Mouse (Mus musculus): ENCODE measurements at regions not wholly inside any gene's neighbourhood (a gene's known extent, or its start where the extent isn't known, plus 50 kb on each side); places are given as distances from the start of the nearest gene placed in this dataset.

GRCm38 (mm10) chr10:92625781-92626180 is 96.4 kb downstream of the Nedd1 start:
- no peaks in the 10 kb centered on the region for H3K36me3 ChIP-seq (ENCODE audit: control insufficient read depth, insufficient read depth, low read length)
- 73% methylated on average over 7 of the region's 7 CpGs for WGBS
- no peaks in the 10 kb centered on the region for H3K4me1 ChIP-seq (replicated peaks; ENCODE audit: control insufficient read depth, insufficient read depth, low read length)
- H3K9ac ChIP-seq (ENCODE audit: low read depth, low read length): no peak overlapping the region
- DNase-seq (ENCODE audit: low spot score) (no peak), ATAC-seq (replicated peaks; ENCODE audit: low FRiP score) (no peak)
- no peak overlapping the region for H3K4me2 ChIP-seq
- H3K27me3 ChIP-seq (replicated peaks; ENCODE audit: control insufficient read depth, insufficient read depth, low read length): no peaks in the 10 kb centered on the region
- no peak overlapping the region for H3K4me3 ChIP-seq (ENCODE audit: low read depth, low read length)
- no peaks in the 10 kb centered on the region for H3K9me3 ChIP-seq (ENCODE audit: control insufficient read depth, low read length)
- H3K27ac ChIP-seq (ENCODE audit: low read depth, low read length): no peak overlapping the region

GRCm38 (mm10) chr10:92615684-92616379 is 106.4 kb downstream of the Nedd1 start:
- Histone ChIP-seq H3K4me2 (no peak overlapping the region), H3K9me3 (ENCODE audit: control insufficient read depth, low read length) (no peaks in the 10 kb centered on the region), H3K27ac (ENCODE audit: low read depth, low read length) (no peak overlapping the region), H3K4me1 (replicated peaks; ENCODE audit: control insufficient read depth, insufficient read depth, low read length) (no peaks in the 10 kb centered on the region), H3K27me3 (replicated peaks; ENCODE audit: control insufficient read depth, insufficient read depth, low read length) (no peaks in the 10 kb centered on the region), H3K9ac (ENCODE audit: low read depth, low read length) (no peak overlapping the region), H3K36me3 (ENCODE audit: control insufficient read depth, insufficient read depth, low read length) (no peaks in the 10 kb centered on the region), H3K4me3 (ENCODE audit: low read depth, low read length) (no peak overlapping the region)
- 83% methylated on average over 4 of the region's 5 CpGs for WGBS
- no peak for ATAC-seq (replicated peaks; ENCODE audit: low FRiP score)
- DNase-seq (ENCODE audit: low spot score): no peak

GRCm38 (mm10) chr10:92614341-92614740 is 107.9 kb downstream of the Nedd1 start:
- Histone ChIP-seq H3K27me3 (replicated peaks; ENCODE audit: control insufficient read depth, insufficient read depth, low read length) (no peaks in the 10 kb centered on the region), H3K4me2 (no peak overlapping the region), H3K9ac (ENCODE audit: low read depth, low read length) (no peak overlapping the region), H3K4me3 (ENCODE audit: low read depth, low read length) (no peak overlapping the region), H3K4me1 (replicated peaks; ENCODE audit: control insufficient read depth, insufficient read depth, low read length) (no peaks in the 10 kb centered on the region), H3K9me3 (ENCODE audit: control insufficient read depth, low read length) (no peaks in the 10 kb centered on the region), H3K27ac (ENCODE audit: low read depth, low read length) (no peak overlapping the region), H3K36me3 (ENCODE audit: control insufficient read depth, insufficient read depth, low read length) (no peaks in the 10 kb centered on the region)
- 83% methylated on average over 6 of the region's 6 CpGs for WGBS
- DNase-seq (ENCODE audit: low spot score) (no peak), ATAC-seq (replicated peaks; ENCODE audit: low FRiP score) (no peak)

- H3K4me1 ChIP-seq (replicated peaks; ENCODE audit: control insufficient read depth, insufficient read depth, low read length): no peaks in the 10 kb centered on the region
- no peak for ATAC-seq (replicated peaks; ENCODE audit: low FRiP score)
- 77% methylated on average over 3 of the region's 3 CpGs for WGBS
- H3K27ac ChIP-seq (ENCODE audit: low read depth, low read length): no peak overlapping the region
- no peaks in the 10 kb centered on the region for H3K9me3 ChIP-seq (ENCODE audit: control insufficient read depth, low read length)
- H3K4me2 ChIP-seq: no peak overlapping the region
- H3K36me3 ChIP-seq (ENCODE audit: control insufficient read depth, insufficient read depth, low read length): no peaks in the 10 kb centered on the region
- no peaks in the 10 kb centered on the region for H3K27me3 ChIP-seq (replicated peaks; ENCODE audit: control insufficient read depth, insufficient read depth, low read length)
- no peak for DNase-seq (ENCODE audit: low spot score)
- H3K9ac ChIP-seq (ENCODE audit: low read depth, low read length): no peak overlapping the region
- no peak overlapping the region for H3K4me3 ChIP-seq (ENCODE audit: low read depth, low read length)
These were observed 111.2 kb downstream of the Nedd1 start for GRCm38 (mm10) chr10:92611060-92611459.

- H3K27me3 ChIP-seq (replicated peaks; ENCODE audit: control insufficient read depth, insufficient read depth, low read length): no peaks in the 10 kb centered on the region
- no peaks in the 10 kb centered on the region for H3K36me3 ChIP-seq (ENCODE audit: control insufficient read depth, insufficient read depth, low read length)
- H3K4me3 ChIP-seq (ENCODE audit: low read depth, low read length): no peak overlapping the region
- DNase-seq (ENCODE audit: low spot score) (no peak), ATAC-seq (replicated peaks; ENCODE audit: low FRiP score) (no peak)
- no peak overlapping the region for H3K9ac ChIP-seq (ENCODE audit: low read depth, low read length)
- H3K27ac ChIP-seq (ENCODE audit: low read depth, low read length): no peak overlapping the region
- no peaks in the 10 kb centered on the region for H3K4me1 ChIP-seq (replicated peaks; ENCODE audit: control insufficient read depth, insufficient read depth, low read length)
- H3K4me2 ChIP-seq: no peak overlapping the region
- H3K9me3 ChIP-seq (ENCODE audit: control insufficient read depth, low read length): no peaks in the 10 kb centered on the region
- 63% methylated on average over 4 of the region's 4 CpGs for WGBS
These were observed 115.5 kb downstream of the Nedd1 start for GRCm38 (mm10) chr10:92606761-92607160.

GRCm38 (mm10) chr10:92605646-92606045 is 116.6 kb downstream of the Nedd1 start:
- Histone ChIP-seq H3K9ac (ENCODE audit: low read depth, low read length) (no peak overlapping the region), H3K4me2 (no peak overlapping the region), H3K9me3 (ENCODE audit: control insufficient read depth, low read length) (no peaks in the 10 kb centered on the region), H3K27me3 (replicated peaks; ENCODE audit: control insufficient read depth, insufficient read depth, low read length) (no peaks in the 10 kb centered on the region), H3K4me3 (ENCODE audit: low read depth, low read length) (no peak overlapping the region), H3K36me3 (ENCODE audit: control insufficient read depth, insufficient read depth, low read length) (no peaks in the 10 kb centered on the region), H3K27ac (ENCODE audit: low read depth, low read length) (no peak overlapping the region), H3K4me1 (replicated peaks; ENCODE audit: control insufficient read depth, insufficient read depth, low read length) (no peaks in the 10 kb centered on the region)
- no peak for ATAC-seq (replicated peaks; ENCODE audit: low FRiP score)
- 85% methylated on average over 3 of the region's 3 CpGs for WGBS
- no peak for DNase-seq (ENCODE audit: low spot score)

- ATAC-seq (replicated peaks; ENCODE audit: low FRiP score) (no peak), DNase-seq (ENCODE audit: low spot score) (no peak)
- H3K27ac ChIP-seq (ENCODE audit: low read depth, low read length): no peak overlapping the region
- no peaks in the 10 kb centered on the region for H3K27me3 ChIP-seq (replicated peaks; ENCODE audit: control insufficient read depth, insufficient read depth, low read length)
- H3K4me3 ChIP-seq (ENCODE audit: low read depth, low read length): no peak overlapping the region
- no peaks in the 10 kb centered on the region for H3K4me1 ChIP-seq (replicated peaks; ENCODE audit: control insufficient read depth, insufficient read depth, low read length)
- no peak overlapping the region for H3K9ac ChIP-seq (ENCODE audit: low read depth, low read length)
- no peak overlapping the region for H3K4me2 ChIP-seq
- no peaks in the 10 kb centered on the region for H3K36me3 ChIP-seq (ENCODE audit: control insufficient read depth, insufficient read depth, low read length)
- WGBS: 62% methylated on average over 4 of the region's 4 CpGs
- H3K9me3 ChIP-seq (ENCODE audit: control insufficient read depth, low read length): no peaks in the 10 kb centered on the region
These were observed 122.1 kb downstream of the Nedd1 start for GRCm38 (mm10) chr10:92600116-92600515.

- H3K9ac ChIP-seq (ENCODE audit: low read depth, low read length): no peak overlapping the region
- no peak overlapping the region for H3K4me2 ChIP-seq
- H3K4me1 ChIP-seq (replicated peaks; ENCODE audit: control insufficient read depth, insufficient read depth, low read length): no peaks in the 10 kb centered on the region
- H3K9me3 ChIP-seq (ENCODE audit: control insufficient read depth, low read length): no peaks in the 10 kb centered on the region
- WGBS: 47% methylated on average over 6 of the region's 6 CpGs
- ATAC-seq (replicated peaks; ENCODE audit: low FRiP score): no peak
- H3K27me3 ChIP-seq (replicated peaks; ENCODE audit: control insufficient read depth, insufficient read depth, low read length): no peaks in the 10 kb centered on the region
- DNase-seq (ENCODE audit: low spot score): no peak
- H3K4me3 ChIP-seq (ENCODE audit: low read depth, low read length): no peak overlapping the region
- H3K27ac ChIP-seq (ENCODE audit: low read depth, low read length): no peak overlapping the region
- H3K36me3 ChIP-seq (ENCODE audit: control insufficient read depth, insufficient read depth, low read length): no peaks in the 10 kb centered on the region
These were observed 126.5 kb downstream of the Nedd1 start for GRCm38 (mm10) chr10:92595496-92596355.
